Mouse (Mus musculus): ENCODE measurements at regions not wholly inside any gene's neighbourhood (a gene's known extent, or its start where the extent isn't known, plus 50 kb on each side); places are given as distances from the start of the nearest gene placed in this dataset.

DNA sequence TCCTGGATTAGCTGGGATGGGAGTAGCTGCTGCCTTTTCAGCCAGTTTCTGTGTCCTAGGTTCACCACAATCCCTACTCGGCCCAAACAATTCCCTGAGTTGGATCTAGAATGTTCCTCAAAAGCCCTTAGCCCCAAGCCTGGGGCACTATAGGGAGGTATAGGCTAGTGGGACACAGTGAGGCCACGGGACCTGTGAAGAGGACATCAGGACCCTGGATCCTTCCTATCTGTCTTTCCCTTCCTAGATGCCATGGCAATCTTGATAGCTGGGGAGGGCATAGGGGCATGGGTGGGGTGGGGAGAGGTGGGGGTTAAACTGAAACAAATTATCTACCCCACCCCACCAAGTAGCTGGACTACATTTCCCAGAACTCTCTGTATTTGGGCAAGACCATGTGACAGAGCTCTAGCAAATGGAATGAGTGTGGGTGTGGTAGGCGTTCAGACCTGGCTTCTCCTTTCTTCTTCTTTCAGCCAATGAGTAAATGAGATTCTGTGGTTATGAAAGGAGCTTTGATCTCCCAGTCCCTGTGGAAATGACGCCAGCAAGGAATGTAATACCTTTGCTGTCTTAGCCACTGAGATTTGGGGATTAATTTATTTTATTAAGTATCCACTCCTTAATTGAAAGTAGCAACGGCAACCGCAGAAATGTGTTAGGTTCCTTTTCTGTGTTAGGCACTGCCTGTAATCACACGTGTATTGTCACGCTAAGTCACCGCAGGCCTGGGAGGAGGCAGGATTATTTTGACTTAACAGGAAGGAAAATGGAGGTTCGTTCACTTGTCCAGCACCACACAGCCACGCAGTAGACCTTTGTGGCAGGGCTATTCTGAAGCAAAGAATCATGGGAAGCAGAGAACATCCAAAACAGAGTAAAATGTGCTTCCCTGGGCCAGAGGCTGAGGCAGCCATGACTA is 246.6 kb downstream of the Cbln1 start:
- TF ChIP-seq CTCF (IDR thresholded peaks at IDR 0.05; ENCODE audit: low read depth): no peak
- TF ChIP-seq EP300 (IDR thresholded peaks at IDR 0.05; ENCODE audit: low read depth): no peak
